Mouse (Mus musculus): ENCODE measurements at regions not wholly inside any gene's neighbourhood (a gene's known extent, or its start where the extent isn't known, plus 50 kb on each side); places are given as distances from the start of the nearest gene placed in this dataset.

DNA sequence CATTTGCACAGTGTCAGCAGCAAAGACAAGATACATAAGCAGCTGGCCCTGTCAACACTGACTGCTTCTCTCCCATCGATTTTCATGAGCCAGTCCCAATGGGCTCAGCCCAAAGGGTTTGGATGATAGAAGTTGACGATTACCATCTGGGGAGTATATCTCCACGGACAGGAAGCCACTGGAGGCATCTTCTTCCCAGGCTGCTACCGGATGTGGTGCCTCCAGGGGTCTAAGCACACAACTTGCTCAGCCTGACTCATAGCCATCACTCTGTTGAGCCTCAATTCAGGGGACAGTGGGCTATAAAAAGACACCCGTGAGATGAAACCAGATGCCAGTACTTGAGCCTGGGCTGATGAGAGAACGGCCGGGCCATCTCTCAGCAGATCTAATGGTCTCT, 71.1 kb upstream of the Hif1a start:
- TF ChIP-seq POLR2A (IDR thresholded peaks at IDR 0.05; ENCODE audit: borderline replicate concordance, extremely low read depth, insufficient read depth, insufficient read length, poor library complexity, severe bottlenecking): no peak
- no peak for TF ChIP-seq CTCF (IDR thresholded peaks at IDR 0.05; ENCODE audit: borderline replicate concordance, extremely low read depth, insufficient read depth, insufficient read length)
